Mouse (Mus musculus) splenic B cell, adult 2 months (primary cell): ENCODE data around the gene Tnfrsf13c.
A peak's percentile ranks its signal among the peaks of the same experiment; 100 is the strongest.

Source experiments
- DNase-seq: peaks from one replicate; pipeline ENCODE4 v3.0.0-alpha.2; 2011; ENCODE audit warnings: low read depth, low spot score
- H3K27me3 ChIP-seq: 2 replicates; pipeline ENCODE4 v1.6.1; 2012; ENCODE audit warnings: mild to moderate bottlenecking, low read length, moderate library complexity, mixed read lengths; ENCODE audit not compliant: control insufficient read depth, poor library complexity, insufficient read depth, severe bottlenecking
- H3K36me3 ChIP-seq: 2 replicates; pipeline ENCODE4 v1.6.1; 2012; ENCODE audit warnings: mild to moderate bottlenecking, low read length, moderate library complexity, mixed read lengths; ENCODE audit not compliant: control insufficient read depth, poor library complexity, insufficient read depth, severe bottlenecking

Gene Tnfrsf13c

DNA sequence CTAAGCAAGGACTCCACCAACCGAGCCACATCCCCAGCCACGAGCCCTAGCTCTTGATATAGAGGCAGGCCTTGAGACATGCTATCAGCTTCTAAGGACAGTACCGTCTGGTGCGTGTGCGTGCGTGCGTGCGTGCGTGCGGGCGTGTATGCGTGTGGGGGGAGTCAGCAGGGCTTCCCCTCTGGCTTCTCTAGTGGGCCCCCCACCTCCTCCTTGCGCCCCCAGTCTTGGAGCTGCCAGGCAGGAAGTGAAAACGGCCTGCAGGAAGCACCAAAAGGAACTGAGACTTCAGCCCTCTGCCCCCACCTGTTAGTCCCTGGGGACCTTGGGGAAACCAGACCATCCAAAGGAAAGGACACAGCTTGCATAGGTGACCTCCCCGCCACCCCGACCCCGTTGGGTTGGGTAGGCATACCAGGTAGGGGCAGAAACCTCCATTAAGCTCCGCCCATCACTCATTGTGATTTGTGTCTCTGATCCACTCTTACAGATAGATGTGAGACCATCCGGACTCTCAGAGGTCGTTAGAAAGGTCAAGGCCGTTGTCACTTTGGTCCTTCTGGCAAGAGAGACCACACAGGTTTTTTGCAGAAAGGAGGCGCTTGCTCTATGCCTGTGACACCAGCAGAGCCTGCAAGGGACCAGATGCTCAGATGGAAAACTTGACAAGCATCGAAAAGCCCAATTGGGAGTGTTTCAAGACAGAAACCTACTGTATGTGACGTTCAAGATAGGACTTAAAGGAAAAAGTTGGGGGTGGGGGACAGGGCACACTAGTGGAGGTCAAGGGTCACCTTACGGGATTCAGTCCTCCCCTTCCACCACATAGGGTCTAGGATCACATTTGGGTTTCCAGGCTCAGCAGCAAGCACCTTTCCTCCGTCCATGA is 5.1 kb downstream of the Tnfrsf13c start:
- peaks cover 7% of the 10 kb centered on the region; the same call in 1 of the 2 replicates for H3K36me3 ChIP-seq
- no peaks in the 10 kb centered on the region for H3K27me3 ChIP-seq
- peak; percentile 93 for DNase-seq

DNA sequence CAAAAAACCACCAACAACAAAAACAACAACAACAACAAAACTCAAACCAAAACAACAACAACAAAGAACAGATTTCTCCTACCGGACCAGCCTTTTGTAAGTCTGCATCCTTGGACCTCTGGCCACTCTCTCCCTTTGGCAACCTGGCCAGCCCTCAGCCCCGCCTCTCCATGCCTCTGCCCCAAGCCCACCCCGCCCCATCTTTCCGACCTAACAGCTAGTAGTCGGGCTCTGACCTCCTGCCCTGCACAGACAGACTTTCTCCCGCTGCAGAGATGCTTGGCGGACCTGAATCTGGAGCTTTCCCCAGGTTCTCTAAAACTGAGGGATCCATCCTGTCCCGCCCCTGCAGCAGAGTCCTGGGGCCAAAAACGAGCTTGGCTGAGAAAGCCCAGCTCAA is 6.2 kb downstream of the Tnfrsf13c start:
- Histone ChIP-seq H3K36me3 (peaks cover 7% of the 10 kb centered on the region; the same call in 1 of the 2 replicates), H3K27me3 (no peaks in the 10 kb centered on the region)
- DNase-seq = no peak

DNA sequence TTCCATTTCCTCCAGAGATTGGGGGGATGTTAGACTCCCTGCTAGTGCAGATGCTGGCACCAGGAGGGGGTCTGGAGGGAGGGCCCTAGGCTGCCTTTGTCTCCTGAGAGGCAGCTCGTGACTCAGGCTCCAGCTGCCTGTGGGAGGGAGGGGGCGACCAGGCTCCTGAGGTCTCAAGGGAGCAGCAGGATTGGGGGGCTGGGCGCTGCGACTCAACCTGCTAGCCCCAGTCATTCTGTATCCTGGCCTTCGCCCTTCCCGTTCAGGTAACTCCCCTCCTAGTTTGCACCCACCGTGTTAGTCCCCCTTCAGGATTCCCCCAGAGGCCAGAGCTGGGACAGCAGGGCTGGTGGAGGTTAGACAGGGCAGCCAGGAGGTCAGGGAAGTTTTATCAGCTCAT is 7.1 kb downstream of the Tnfrsf13c start:
- Histone ChIP-seq H3K27me3 (no peaks in the 10 kb centered on the region), H3K36me3 (peaks cover 2% of the 10 kb centered on the region; the same call in 1 of the 2 replicates)
- DNase-seq = no peak

DNA sequence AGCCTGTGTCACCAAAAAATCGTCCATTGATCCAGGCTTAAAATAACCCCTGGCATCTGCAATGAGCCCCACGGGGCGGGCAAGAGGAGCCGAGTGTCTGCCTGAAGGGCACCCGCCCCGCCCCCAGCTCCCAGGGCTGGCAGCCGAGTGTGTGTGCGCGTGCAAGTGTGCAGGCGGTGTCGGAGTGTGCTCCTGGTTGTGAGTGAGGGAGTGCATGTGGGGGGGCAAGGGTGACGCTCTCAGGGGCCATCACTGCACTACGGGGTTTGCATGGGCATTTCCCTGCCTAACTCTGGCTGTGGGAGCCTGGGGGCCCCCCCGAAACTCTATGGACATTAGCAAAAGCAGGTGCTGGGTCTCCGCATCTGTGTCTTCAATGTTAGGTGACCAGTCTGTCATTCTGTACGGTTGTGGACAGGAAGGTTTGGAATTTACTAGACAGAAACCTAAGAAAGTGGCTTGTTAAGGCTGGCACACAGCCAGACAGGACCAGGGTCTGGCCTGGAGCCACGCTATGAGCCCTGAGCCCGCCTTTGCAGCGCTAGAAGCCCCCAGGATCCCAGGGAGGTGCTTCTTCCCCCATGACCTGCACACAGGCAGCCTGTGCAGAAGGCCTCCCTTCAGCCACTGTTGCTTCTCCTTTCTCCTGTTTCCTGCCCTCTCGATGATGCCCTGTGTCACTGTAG is 7.9 kb downstream of the Tnfrsf13c start:
- DNase-seq = no peak
- Histone ChIP-seq H3K36me3 (no peaks in the 10 kb centered on the region), H3K27me3 (no peaks in the 10 kb centered on the region)

DNA sequence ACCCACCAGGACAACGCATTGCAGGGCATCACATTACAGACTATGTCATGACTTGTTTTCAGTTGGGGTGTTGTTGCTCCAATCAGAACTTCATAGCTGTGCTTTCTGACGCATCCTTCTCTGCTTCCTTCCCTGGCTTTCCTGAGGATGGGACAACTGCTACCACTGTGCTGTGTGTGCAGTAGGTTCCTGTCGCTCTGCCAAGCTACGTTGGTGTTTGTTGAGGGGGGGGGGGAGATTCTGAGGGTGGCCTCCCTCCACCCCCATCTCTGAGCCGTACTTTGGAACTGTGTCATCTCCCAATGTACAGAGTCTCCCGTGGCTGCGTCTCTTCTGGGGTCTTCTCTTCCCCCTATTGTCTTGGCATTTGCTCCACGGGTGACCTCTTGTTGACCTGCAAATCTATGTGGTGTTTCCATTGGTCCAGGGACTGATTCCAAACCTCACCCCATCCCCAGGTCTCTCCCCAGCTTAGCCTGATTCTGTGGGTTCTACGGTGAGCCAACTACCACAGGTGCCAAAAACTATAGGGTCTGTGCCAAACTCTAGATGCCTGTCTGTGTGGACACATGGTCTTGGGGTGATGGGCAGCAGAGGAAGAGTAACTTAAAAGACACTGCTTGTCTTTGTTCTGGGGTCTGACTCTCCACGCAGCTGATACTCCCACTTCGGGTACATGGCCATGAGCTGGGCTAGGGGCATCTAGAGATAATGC is 8.7 kb downstream of the Tnfrsf13c start:
- DNase-seq = no peak
- no peaks in the 10 kb centered on the region for H3K27me3 ChIP-seq
- H3K36me3 ChIP-seq = no peaks in the 10 kb centered on the region

DNA sequence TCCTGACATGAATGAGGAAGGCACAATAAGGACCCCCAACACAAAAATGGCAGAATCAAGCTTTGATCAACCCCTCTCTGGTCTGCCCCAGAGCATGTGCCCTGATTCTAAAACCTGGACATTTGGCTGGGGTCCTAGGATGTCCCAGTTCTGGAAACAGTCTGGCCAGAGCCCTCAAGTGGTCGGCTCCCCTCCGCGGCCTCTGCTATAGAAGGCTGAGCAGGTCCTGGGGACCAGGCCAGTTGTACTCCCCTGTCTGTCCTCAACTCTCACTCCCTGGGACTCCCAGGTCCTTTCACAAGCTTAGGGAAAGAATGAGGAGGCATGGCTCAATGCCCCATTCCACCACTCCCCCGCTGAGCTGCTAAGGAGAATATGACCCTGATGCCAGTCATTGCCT is 10.9 kb downstream of the Tnfrsf13c start:
- Histone ChIP-seq H3K36me3 (no peaks in the 10 kb centered on the region), H3K27me3 (no peaks in the 10 kb centered on the region)
- DNase-seq = no peak

DNA sequence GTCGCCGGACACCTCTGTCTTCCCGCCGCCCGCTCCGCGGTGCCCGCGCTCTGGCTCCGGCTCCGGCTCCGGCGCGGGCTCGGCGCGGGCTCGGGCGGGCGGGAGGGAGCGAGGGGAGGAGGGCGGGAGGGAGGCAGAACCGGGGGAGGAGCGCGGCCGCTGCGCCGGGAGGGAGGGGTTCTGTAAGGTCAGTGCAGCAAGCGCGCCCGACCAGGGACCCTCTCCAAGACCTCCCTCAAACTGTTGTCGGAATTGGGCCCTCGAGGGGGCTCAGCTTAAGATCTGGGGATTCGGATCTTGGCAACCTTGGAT is 11.5 kb downstream of the Tnfrsf13c start, which contains the start of gene Shisa8:
Gene Shisa8, minus strand, starts transcription at position 64 of the 312 bp plus-strand sequence.
- DNase-seq = no peak
- Histone ChIP-seq H3K27me3 (no peaks in the 10 kb centered on the region), H3K36me3 (0 out of 2 replicates have a peak, but pooled peaks cover 2% of the 10 kb centered on the region)

DNA sequence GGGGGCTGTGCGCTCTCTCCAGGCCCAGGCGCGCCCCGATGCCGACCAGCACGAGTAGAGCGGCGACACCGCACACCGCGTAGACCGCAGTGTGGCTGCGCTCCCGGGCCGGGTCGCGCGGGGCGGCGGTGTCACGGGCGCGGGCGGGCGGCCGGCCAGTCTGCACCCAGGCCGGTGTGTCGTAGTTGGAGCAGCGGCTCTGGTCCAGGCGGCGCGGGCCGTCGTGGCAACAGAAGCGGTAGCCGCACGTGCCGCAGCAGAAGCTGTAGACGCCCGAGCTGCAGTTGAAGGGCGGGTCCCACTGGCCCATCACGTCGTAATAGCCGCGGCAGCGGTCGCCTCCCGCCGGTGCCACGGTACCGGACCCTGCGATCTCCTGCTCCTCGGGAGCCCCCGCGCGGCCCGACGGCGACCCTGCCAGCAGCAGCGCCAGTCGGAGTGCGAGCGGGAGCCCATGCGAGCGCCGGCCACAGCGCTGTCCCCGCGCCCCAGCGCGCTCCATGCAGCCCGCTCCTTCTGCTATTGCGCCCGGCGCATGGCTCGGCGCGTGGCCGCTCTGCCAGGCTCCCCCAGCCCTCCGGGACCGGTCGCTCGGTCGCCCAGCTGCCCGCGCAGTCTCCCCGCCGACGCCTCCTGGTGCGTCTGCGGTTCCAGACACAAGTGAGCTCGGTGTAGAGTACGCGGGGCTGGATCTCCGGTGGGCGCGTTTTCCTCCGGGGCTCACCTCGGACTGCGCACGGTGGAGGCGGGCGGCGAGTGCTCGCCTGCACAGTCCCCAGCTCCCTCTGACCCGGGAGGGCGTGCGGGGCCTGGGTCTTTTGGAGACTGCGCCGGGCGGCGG is 12.0 kb downstream of the Tnfrsf13c start:
- Histone ChIP-seq H3K36me3 (0 out of 2 replicates have a peak, but pooled peaks cover 5% of the 10 kb centered on the region), H3K27me3 (no peaks in the 10 kb centered on the region)
- peak; percentile 54 for DNase-seq

DNA sequence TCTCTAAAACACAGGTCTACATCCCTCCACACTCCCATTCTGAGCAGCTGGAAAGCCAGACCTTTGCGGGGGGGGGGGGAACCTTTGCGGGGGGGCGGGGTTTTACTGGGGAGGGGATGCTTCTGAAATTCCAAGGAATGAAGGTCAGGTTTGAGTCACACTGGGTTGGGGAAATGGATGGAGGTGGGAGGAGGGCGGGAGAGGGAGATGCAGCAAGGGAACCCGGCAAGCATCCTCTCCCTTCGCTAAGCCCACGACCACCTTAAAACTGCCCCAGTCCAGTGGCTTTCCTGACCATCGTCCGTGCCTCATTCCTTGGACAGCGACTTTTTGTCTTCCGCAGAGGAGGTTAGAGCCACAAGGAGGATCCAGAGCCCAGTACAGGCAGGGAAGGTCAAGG is 12.9 kb downstream of the Tnfrsf13c start:
- no peak for DNase-seq
- peaks cover 9% of the 10 kb centered on the region for H3K36me3 ChIP-seq
- H3K27me3 ChIP-seq = no peaks in the 10 kb centered on the region

DNA sequence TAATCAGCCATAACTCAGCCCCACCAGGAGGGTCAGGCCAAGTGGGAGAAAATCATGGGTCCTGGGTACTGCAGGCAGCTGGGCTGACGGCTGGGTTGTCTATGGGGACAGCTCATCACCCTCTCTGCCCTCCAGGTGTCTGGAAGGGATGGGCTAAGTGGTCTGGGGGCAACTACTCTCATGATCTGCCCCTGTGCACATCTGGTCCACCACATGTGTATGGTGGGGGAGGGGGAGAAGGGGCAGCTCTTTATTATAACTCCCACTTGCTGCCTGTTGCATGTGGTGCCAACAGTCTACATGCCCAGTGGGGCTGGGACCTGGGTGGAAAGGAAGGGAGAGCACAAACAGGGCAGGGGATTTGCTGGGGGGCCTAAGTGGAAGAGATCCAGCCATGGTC is 13.4 kb downstream of the Tnfrsf13c start:
- no peaks in the 10 kb centered on the region for H3K27me3 ChIP-seq
- peaks cover 11% of the 10 kb centered on the region for H3K36me3 ChIP-seq
- DNase-seq = no peak

DNA sequence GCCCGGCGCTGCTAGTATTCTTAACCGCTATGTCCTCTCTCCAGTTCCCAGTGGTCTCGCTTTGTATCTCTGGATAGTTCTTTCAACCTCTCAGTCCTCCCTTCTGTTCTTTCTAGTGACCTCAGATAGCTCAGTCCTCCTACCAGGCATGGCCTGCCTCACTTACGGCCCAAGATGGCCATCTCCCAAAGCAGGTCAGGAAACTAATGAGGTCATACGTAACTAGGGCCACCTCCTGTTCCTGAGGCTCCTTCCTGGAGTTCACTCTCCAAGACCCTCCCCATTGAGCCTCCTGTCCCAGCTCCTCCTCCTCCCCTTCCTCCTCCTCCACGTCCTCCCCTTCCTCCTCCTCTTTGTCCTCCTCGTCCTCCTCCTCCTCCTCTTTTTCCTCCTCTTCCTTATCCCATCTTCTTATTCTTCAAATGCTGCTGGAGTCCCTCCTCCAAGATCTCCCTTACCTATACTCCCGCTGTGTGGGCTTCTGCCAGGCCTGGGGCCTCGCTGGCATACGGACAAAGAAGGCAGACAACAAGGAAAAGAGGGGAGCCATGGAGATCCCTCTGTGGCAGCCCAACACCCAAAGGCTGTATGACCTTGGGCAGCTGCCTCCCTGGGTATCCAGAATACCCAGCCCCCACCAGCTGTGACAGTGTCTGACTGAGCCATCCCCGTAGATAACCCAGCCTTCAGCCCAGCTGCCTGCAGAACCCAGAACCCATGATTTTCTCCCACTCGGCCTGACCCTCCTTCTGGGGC is 14.7 kb downstream of the Tnfrsf13c start:
- no peaks in the 10 kb centered on the region for H3K27me3 ChIP-seq
- peaks cover 11% of the 10 kb centered on the region for H3K36me3 ChIP-seq
- no peak for DNase-seq

DNA sequence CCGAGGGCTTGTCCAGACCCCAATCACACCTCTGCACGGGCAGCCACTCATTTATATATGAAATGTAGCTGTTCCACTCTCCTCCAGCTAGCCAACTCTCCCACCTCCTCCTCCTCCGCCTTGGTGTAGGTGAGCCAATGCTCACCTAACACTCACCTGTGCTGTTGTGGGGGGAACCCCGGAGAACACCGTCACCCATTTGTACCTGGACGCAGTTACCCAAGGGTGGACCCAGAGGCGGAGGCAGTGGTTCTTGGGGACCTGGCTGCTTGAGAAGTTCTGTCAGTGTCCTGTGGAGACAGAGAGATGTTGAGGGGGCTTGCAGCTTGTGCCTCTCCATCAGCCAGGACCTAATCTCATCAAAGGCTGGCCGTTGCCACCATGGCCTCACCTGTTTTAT is 15.9 kb downstream of the Tnfrsf13c start:
- no peak for DNase-seq
- peaks cover 11% of the 10 kb centered on the region for H3K36me3 ChIP-seq
- H3K27me3 ChIP-seq = no peaks in the 10 kb centered on the region

DNA sequence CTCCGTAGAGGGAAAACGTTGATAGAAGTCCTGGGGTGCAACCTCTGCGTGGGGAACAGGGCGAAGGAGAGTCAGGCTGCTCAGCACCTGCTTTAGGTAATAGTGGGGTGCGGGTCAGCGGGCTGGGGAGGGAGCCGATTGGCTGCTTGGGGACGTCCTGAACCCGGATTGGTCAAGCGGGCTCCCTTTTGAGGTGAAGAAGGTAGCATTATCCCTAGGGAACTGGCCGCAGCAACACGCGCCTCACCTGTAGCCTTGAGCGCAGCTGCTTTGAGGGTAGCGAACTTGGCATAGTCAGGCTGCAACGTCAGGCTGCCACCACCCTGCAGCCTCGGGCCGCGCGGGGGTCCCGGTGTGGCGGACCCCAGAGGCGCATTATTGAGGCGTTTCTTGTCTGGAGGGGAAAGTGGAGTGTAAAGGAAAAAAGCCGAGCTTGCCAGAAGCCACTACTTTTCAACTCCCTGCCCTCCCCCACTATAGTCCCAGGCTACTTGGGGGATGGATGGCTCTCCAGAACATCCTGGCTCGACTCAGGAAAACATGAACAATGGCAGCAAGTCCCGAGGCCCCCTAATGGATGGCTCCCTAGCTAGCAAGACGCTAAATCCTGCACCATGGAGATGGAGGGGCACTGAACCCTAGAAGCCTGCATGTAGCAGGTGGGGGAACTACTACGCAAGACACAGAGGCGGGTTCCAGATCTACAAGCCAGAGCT is 16.5 kb downstream of the Tnfrsf13c start:
- H3K27me3 ChIP-seq = no peaks in the 10 kb centered on the region

More for the DNA sequence above, 16.5 kb downstream of the Tnfrsf13c start:
- no peak for DNase-seq
- H3K36me3 ChIP-seq = peaks cover 11% of the 10 kb centered on the region
